Mouse (Mus musculus): Measurements from ENCODE around the gene Exoc3l2.

DNA sequence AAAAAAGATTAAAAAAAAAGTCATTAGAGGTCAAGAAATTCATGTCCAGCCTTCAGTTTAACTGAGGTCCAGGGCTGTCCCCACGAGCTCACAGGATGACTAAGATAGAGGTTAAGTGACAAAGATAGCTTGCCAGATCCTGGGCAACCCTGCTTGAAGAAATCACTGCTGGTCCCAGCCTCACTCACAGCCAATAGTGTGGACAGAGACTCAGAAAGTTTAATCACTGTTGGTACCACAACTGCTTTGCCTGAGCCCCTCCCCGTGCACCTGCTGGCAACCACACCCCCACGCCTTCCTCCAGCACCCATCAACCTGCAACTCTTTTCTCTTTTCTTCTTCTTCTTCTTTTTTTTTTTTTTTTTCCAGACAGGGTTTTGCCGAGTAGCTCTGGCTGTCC, 39.1 kb upstream of the Exoc3l2 start:
- TF ChIP-seq CTCF (IDR thresholded peaks at IDR 0.05; ENCODE audit: control insufficient read depth, insufficient read depth, insufficient read length) (no peak), MYOD1 (IDR thresholded peaks at IDR 0.05; ENCODE audit: control insufficient read depth, insufficient read length, low read depth) (no peak), MYOG (IDR thresholded peaks at IDR 0.05; ENCODE audit: control insufficient read depth, extremely low read depth, insufficient read length) (no peak), USF1 (IDR thresholded peaks at IDR 0.05; ENCODE audit: low read depth) (no peak)
